Mouse (Mus musculus): ENCODE results near the gene Snrnp70. TPM values are rescaled to one million over a fixed set of nuclear protein-coding genes. Genes with fewer than 3 reads are reported as not detected.
A peak's percentile ranks its signal among the peaks of the same experiment; 100 is the strongest.
"Not testable (repeated sequence)": the region's sequence is repeated elsewhere in the genome, so short reads cannot be mapped to it uniquely, and the experiment has no call there.

Gene Snrnp70
- total RNA-seq, 4 experiments from 2014 or later, result 68.3 to 107 (median 86.7) TPM

DNA sequence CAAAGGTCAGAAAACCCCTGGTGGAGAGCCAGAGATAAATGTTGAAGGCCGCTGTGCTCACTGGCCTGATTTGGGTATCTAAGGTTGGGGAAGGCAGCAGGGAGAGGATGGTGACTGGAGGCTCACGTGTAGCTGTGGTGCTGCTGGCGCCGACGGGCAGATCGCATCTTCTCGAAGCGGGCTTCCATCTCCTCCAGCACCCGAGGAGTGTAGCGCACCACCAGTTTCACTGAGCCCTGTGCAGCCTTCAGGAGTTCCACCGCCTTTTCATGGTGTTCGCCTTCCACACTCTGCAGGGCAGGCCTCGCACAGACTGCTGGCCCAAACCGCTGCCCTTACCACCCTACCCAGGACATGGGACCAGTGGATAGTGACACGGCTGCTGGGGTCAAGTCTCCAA lies 27.4 kb downstream of the Snrnp70 start:
- DNase-seq (ENCODE audit: low spot score), result no peak

DNA sequence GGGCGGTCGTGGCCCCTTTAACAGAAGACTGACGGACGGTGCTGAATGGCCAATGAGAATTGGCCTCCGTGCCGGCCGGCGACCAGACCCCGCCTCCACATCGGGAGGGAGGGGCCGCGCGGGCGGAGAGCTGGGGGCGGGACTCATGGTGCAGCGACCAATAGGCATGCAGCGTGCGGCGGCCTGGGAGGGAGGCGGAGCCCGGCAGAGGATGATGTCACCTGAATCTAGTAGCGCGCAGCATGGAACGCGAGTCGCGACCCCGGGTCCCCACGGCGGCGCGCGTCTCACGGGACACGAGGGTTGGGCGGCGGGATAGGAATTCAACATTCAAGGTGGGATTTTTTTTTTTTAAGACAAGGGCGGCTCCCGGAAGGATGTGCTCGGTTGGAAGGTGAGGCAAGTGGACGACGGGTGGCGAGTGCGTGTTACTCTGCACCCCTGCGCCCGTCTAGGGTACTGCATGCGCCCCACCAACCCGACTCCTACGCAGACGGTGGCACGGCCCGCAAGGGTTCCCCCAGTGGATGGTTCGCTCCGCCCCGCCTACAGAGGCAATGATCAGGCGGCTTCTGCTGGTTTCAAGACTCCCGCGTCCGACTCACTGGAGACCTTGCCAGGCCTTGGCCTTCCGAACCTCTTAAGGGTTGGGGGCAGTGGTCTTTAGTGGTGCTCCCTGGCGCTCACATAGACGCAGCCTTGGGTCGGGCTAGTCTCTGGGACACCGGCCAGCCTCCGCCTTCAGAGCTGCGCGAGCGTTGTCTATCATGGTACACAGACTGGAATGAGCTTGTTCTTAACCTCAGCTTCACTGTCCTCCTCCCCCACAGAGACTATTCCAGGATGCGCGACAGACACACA lies 28.3 kb downstream of the Snrnp70 start:
- peak; percentile 95 for DNase-seq (ENCODE audit: low spot score)

DNA sequence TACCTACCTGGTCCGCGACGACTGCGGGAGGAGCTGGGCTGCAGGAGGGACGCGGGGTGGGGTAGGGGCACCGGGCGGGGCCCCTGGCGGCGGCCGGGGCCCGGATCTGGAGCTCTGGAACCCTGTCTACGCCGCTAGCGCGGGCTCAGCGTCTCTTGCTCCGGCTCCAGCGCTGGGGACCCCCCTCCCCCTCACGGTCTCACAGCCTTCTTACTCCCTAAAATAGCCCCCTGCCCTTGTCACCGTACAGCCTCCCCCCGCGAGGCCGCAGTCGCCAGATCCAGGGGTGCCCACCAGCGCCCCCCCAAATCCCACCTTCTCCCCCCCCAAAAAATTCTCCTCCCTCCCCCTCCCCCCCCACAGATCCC lies 28.9 kb downstream of the Snrnp70 start, which contains the start of gene Ppfia3:
Gene Ppfia3, minus strand, starts transcription at position 368 of the 368 bp plus-strand sequence.
- no peak for DNase-seq (ENCODE audit: low spot score)

- DNase-seq (ENCODE audit: low spot score), result no peak
These were observed 29.5 kb downstream of the Snrnp70 start for GRCm38 (mm10) chr7:45365742-45366651.

- no peak for DNase-seq (ENCODE audit: low spot score)
These were observed 31.6 kb downstream of the Snrnp70 start for GRCm38 (mm10) chr7:45363983-45364382.

DNA sequence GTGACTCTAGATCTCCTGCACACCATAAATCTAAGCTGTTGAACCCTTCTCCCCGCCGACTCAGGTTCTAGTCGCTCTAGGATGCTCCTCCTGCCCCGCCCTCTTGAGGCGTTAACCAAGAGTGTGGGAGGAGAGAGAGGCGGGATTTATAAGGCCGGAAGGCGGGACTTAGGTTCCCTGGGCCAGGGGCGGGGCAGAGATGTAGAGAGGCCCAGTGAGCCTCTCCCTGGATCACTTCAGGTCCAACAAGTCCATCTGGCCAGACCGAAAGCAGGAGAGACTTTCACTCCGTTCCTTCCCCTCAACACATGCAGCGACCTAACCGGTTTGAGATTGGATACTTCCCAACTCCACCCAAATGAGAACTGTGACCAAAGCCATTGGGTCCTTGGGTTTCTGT lies 32.7 kb downstream of the Snrnp70 start:
- no peak for DNase-seq (ENCODE audit: low spot score)

GRCm38 (mm10) chr7:45361243-45361804 lies 34.2 kb downstream of the Snrnp70 start:
- DNase-seq (ENCODE audit: low spot score), result peak; percentile 44

- DNase-seq (ENCODE audit: low spot score), result no peak
These were observed 35.0 kb downstream of the Snrnp70 start for GRCm38 (mm10) chr7:45360404-45361125.

DNA sequence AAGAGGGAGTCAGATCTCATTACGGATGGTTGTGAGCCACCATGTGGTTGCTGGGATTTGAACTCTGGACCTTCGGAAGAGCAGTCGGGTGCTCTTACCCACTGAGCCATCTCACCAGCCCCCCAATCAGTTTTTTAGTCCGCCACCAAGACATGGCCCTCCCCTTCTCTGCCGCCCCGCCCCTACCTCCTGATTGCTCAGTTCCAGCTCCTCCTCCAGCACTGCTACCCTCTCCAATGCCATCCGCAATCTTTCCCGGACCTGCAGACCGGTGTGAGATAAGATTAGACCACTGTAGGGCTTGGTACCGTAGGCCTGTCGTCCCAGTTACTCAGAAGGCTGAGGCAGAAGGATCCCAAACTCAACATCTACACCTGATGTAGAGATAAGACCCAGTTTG lies 36.5 kb downstream of the Snrnp70 start:
- not testable (repeated sequence) for DNase-seq (ENCODE audit: low spot score)

- DNase-seq (ENCODE audit: low spot score), result no peak
These were observed 39.5 kb downstream of the Snrnp70 start for GRCm38 (mm10) chr7:45356087-45356486.

GRCm38 (mm10) chr7:45355318-45356020 lies 40.1 kb downstream of the Snrnp70 start:
- no peak for DNase-seq (ENCODE audit: low spot score)

DNA sequence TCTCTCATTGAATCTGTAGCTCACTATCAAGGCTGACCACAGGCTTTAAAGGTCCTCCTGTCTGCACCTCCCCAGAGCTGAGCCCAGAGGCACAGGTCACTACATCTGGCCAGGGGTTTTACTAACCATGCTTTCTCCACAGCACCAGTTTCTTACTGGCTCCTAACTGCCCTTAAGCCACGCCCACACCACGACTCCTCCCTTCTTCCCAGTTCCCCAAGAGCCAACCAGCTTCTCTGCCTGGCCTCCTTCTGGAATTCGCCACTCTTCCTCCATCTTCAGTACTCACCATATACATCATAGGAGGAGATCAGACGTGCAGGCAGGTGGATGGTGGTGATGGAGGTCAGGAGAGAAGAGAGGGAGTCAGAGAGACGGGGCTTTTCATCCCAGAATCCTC lies 42.5 kb downstream of the Snrnp70 start:
- DNase-seq (ENCODE audit: low spot score), result no peak

- DNase-seq (ENCODE audit: low spot score), result no peak
These were observed 48.6 kb downstream of the Snrnp70 start for GRCm38 (mm10) chr7:45346905-45347304.

GRCm38 (mm10) chr7:45343543-45343942 lies 52.0 kb downstream of the Snrnp70 start:
- DNase-seq (ENCODE audit: low spot score), result no peak

GRCm38 (mm10) chr7:45342081-45342480 lies 53.5 kb downstream of the Snrnp70 start:
- no peak for DNase-seq (ENCODE audit: low spot score)

DNA sequence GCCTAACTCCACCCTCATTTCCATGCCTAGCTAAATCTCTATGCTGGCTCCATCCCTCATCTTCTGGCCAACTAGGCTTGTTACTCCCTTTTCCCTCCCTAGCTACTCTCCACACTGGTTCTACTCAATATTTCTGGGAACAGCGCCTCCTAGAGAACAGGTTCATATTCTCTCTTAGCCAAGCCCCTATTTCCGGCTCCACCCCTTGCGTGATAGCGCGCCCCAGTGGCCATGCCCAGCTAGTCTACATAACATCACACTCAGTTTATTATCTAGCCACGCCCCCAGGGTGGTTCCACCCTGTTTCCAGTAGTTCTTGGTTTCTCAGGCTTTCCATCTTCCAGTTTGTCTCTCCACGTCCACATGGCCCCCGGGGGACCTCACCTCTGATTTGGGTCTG lies 54.2 kb downstream of the Snrnp70 start:
- peak; percentile 74 for DNase-seq (ENCODE audit: low spot score)

GRCm38 (mm10) chr7:45340669-45341068 lies 54.9 kb downstream of the Snrnp70 start:
- DNase-seq (ENCODE audit: low spot score), result peak; percentile 63

- no peak for DNase-seq (ENCODE audit: low spot score)
These were observed 55.5 kb downstream of the Snrnp70 start for GRCm38 (mm10) chr7:45340066-45340442.

DNA sequence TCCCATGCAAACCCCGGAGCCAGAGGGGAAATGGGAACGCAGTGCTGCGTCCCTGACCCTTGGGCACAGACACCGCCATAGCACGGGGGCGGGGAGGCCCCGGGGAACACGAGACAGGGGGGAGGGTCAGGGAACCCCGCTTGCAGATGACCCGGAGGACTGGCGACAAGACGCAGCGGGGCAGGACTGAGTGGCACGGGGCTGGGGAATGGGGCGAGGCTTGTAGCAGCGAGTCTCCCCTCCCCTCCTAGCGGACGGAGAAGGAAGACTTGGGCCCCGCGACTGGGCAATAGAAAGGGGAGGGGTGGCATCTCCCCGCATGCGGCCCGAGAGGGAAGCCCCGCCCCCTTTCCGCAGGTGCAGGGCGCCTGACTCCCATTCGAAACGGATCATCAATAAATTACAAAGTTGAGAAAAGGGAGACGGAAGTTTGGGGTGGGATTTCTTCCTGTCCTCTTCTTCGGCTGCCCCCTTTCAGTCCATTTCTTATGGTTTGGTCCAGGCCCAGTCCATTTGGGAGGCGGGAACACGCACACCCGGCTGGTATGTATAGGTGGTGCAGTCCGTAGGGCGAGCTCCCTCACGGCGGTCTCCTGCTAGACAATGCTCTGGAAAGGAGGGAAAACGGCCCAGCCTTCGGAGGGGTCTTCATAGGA lies 56.0 kb downstream of the Snrnp70 start:
- DNase-seq (ENCODE audit: low spot score), result peak; percentile 49

All from heart, adult 8-10 months (tissue).